Comparison of ENCODE assay signal across 15 mouse cellular contexts in the genomic region with DNA sequence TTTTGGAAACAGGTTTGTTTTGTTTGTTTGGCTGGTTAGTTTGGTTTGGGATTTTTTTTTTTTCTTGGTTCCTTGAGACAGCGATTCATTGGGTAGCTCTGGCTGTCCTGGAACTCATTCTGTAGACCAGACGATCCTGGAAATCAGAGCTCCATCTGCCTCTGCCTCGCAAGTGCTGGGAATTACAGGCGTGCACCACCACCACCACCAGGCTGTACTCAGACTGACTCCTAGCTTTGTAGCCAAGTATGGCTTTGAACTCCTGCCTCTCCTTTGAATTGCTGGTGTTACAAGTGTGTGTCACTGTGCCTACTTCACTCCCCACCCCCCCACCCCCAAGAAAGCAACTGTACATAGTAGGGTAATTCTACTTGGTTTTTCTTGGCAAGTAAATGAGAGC. TPM values are rescaled to one million over a fixed set of nuclear protein-coding genes. Genes with fewer than 3 reads are reported as not detected.
DNase-seq lines count a peak whose midpoint lies in the region; ATAC-seq and TF ChIP-seq lines count a peak whose summit lies in the region.
"Had no signal": no experiment of that assay in that cellular context is flagged by ENCODE, and none has a peak within 500 bp of the region (broad histone marks: within the 10 kb centered on the region; RNA-seq: fewer than 3 reads in every experiment).

No protein-coding gene starts in this region.

- no peak for DNase-seq in layer of hippocampus, adult 2 months (ENCODE audit: low spot score in 2 of 2)
- DNase-seq in layer of hippocampus, adult 11-12 months (ENCODE audit: low spot score): no peak
- no peak for DNase-seq in midbrain, embryonic 10.5 days (ENCODE audit: low spot score)
- no peak for DNase-seq in urinary bladder, adult 2 months (ENCODE audit: low spot score)
- no peak for DNase-seq in testis, postnatal 10 days (ENCODE audit: low spot score)
- DNase-seq: adrenal gland, postnatal 14 days; kidney, adult 11 months; liver; thymus, postnatal 14 days had no signal

- H3K4me3 ChIP-seq in layer of hippocampus, adult 2 months: no peak overlapping the region
- H3K4me3 ChIP-seq in forebrain, embryonic 16.5 days (replicated peaks; ENCODE audit: low read length): no peak overlapping the region
- no peak overlapping the region for H3K4me3 ChIP-seq in midbrain, embryonic 10.5 days
- H3K4me3 ChIP-seq in olfactory bulb, adult 2 months (ENCODE audit: insufficient read depth, low read depth, low read length): no peak overlapping the region
- H3K4me3 ChIP-seq: embryonic facial prominence, embryonic 13.5 days; lung, embryonic 15.5 days; megakaryocyte, embryonic 14.5 days; stomach, embryonic 15.5 days had no signal

- no peak for TF ChIP-seq CTCF in layer of hippocampus, adult 2 months (conservative IDR thresholded peaks at IDR 0.05)
- TF ChIP-seq CTCF in olfactory bulb, adult 2 months (IDR thresholded peaks at IDR 0.05; ENCODE audit: insufficient read depth, low read depth, low read length): no peak

- no peaks in the 10 kb centered on the region for H3K9me3 ChIP-seq in forebrain, embryonic 16.5 days (ENCODE audit: control insufficient read depth, low read length)
- no peaks in the 10 kb centered on the region for H3K9me3 ChIP-seq in midbrain, embryonic 10.5 days (replicated peaks)
- H3K9me3 ChIP-seq: embryonic facial prominence, embryonic 13.5 days; lung, embryonic 15.5 days; stomach, embryonic 15.5 days had no signal

- ATAC-seq in forebrain, embryonic 16.5 days: peak; percentile 19

- H3K9ac ChIP-seq in forebrain, embryonic 16.5 days (replicated peaks; ENCODE audit: low read depth, low read length): no peak overlapping the region
- H3K9ac ChIP-seq: embryonic facial prominence, embryonic 13.5 days; lung, embryonic 15.5 days; stomach, embryonic 15.5 days had no signal

- TF ChIP-seq POLR2A in olfactory bulb, adult 2 months (IDR thresholded peaks at IDR 0.05; ENCODE audit: insufficient read depth, low read depth, low read length): no peak

- H3K27ac ChIP-seq in layer of hippocampus, adult 2 months: peak overlapping the region; percentile 87
- peak overlapping the region; percentile 86 for H3K27ac ChIP-seq in forebrain, embryonic 16.5 days (ENCODE audit: low read length)
- peak overlapping the region; percentile 33; the same call in 1 of the 2 replicates for H3K27ac ChIP-seq in midbrain, embryonic 10.5 days (replicated peaks)
- H3K27ac ChIP-seq in olfactory bulb, adult 2 months (ENCODE audit: insufficient read depth, low read depth, low read length): peak overlapping the region; percentile 12; the same call in 1 of the 2 replicates
- H3K27ac ChIP-seq: lung, embryonic 15.5 days; stomach, embryonic 15.5 days had no signal

- WGBS in forebrain, embryonic 16.5 days: 42% methylated on average over 4 of the region's 4 CpGs
- 75% methylated on average over 4 of the region's 4 CpGs for WGBS in midbrain, embryonic 10.5 days
- WGBS in olfactory bulb, adult 2 months: 40% methylated on average over 4 of the region's 4 CpGs

- no peak overlapping the region; the same call in 1 of the 2 replicates for H3K4me2 ChIP-seq in forebrain, embryonic 16.5 days (ENCODE audit: low read length)
- H3K4me2 ChIP-seq: embryonic facial prominence, embryonic 13.5 days; lung, embryonic 15.5 days; stomach, embryonic 15.5 days had no signal

- no peaks in the 10 kb centered on the region for H3K36me3 ChIP-seq in forebrain, embryonic 16.5 days (ENCODE audit: control insufficient read depth, insufficient read depth)
- peaks cover 28% of the 10 kb centered on the region for H3K36me3 ChIP-seq in midbrain, embryonic 10.5 days
- H3K36me3 ChIP-seq: embryonic facial prominence, embryonic 13.5 days; lung, embryonic 15.5 days; stomach, embryonic 15.5 days had no signal

- no peaks in the 10 kb centered on the region for H3K27me3 ChIP-seq in forebrain, embryonic 16.5 days (replicated peaks; ENCODE audit: control insufficient read depth, insufficient read depth, low read length)
- H3K27me3 ChIP-seq in midbrain, embryonic 10.5 days (ENCODE audit: low read depth, poor library complexity, severe bottlenecking): no peaks in the 10 kb centered on the region
- H3K27me3 ChIP-seq: embryonic facial prominence, embryonic 13.5 days; lung, embryonic 15.5 days; stomach, embryonic 15.5 days had no signal

- H3K4me1 ChIP-seq in forebrain, embryonic 16.5 days (replicated peaks; ENCODE audit: control insufficient read depth, insufficient read depth, low read length): peaks cover 24% of the 10 kb centered on the region
- peaks cover 56% of the 10 kb centered on the region for H3K4me1 ChIP-seq in midbrain, embryonic 10.5 days
- H3K4me1 ChIP-seq in olfactory bulb, adult 2 months (ENCODE audit: control insufficient read depth, insufficient read depth, low read length): peaks cover 29% of the 10 kb centered on the region

RNA-seq across cellular contexts. Expression of a gene that starts 58.0 kb away (rescaled TPM):
- 10 to 100 TPM; 35.9 to 37.1 TPM for total RNA-seq in layer of hippocampus, adult 2 months (2021)
- polyA plus RNA-seq in forebrain, embryonic 16.5 days (2015; fragmentation: Nextera tagmentation; extraction: Ambion mirVana): 10.9 and 12.4 TPM in 2 replicates
- 24.7 and 26.0 TPM in 2 replicates for polyA plus RNA-seq in midbrain, embryonic 10.5 days (2016; fragmentation: Nextera tagmentation; extraction: Ambion mirVana)
- not detected in 2 replicates for polyA plus RNA-seq in olfactory bulb, adult 2 months (2012; ENCODE audit: insufficient read depth, insufficient read length, low replicate concordance, missing spikeins)
- polyA plus RNA-seq in urinary bladder, adult 2 months (2012; rRNA removed): 32.5 and 39.4 TPM in 2 replicates

Comparison
In these comparisons a context has a peak if more than half of its experiments do, and no peak if none do; other contexts are left out.
1. H3K27ac ChIP-seq: peak in every context shown above with its lines; median percentile 87 in layer of hippocampus, adult 2 months; 86 in forebrain, embryonic 16.5 days; 33 in midbrain, embryonic 10.5 days; 12 in olfactory bulb, adult 2 months.
2. RNA of a gene that starts 58.0 kb away (polyA plus RNA-seq): 32.5 to 39.4 TPM in urinary bladder, adult 2 months, 24.7 to 26.0 TPM in midbrain, embryonic 10.5 days and 10.9 to 12.4 TPM in forebrain, embryonic 16.5 days; not detected in olfactory bulb, adult 2 months; every median in the first group is over 10 times any median in the second.